Comparison of ENCODE assay signal across 11 mouse cellular contexts in the genomic region with DNA sequence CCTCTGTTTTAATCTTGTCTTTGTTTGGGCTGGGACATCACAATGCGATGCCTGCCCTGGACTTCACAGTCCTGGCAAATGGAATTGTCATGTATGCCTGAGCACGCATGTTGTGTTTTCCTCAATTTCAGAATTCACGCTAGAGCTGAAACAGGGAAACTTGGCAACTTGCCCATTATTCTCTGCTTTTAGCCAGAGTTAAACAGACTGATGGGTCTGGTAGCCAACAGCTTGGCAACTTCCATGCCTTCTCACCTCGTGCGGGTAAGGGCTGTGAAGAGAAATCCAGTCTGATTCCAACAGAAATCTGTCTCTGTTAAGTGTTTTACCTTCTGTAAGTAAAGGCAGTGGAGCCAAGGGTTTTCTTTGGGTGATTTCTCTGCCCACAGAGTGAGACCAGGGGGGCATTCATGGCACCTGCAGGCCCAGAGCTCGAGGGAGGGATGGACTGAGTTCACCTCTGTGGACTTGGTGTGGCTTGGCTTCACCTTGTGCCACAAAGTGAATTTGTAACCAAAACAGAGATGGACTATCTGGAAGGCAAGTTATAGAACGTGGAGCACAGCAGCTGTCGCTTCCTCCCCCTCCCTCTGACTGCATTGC. TPM values are rescaled to one million over a fixed set of nuclear protein-coding genes. Genes with fewer than 3 reads are reported as not detected.
DNase-seq lines count a peak whose midpoint lies in the region; ATAC-seq lines count a peak whose summit lies in the region.
"Had no signal": no experiment of that assay in that cellular context is flagged by ENCODE, and none has a peak within 500 bp of the region (broad histone marks: within the 10 kb centered on the region; RNA-seq: fewer than 3 reads in every experiment).

No protein-coding gene starts in this region.

- ATAC-seq in hindbrain, embryonic 13.5 days (ENCODE audit: low FRiP score) = no peak

- no peaks in the 10 kb centered on the region for H3K9me3 ChIP-seq in hindbrain, embryonic 13.5 days

- peak overlapping the region; percentile 74 for H3K27ac ChIP-seq in hindbrain, embryonic 13.5 days

- WGBS in hindbrain, embryonic 13.5 days = 64% methylated on average over 8 of the region's 8 CpGs

- intact Hi-C loops in gastrocnemius, postnatal 36 days (cut with DNase I) = loop anchor here (5.0 kb wide), 1 partner anchor 117 kb away; no protein-coding TSS in a partner anchor

- H3K27me3 ChIP-seq in hindbrain, embryonic 13.5 days = no peaks in the 10 kb centered on the region

- DNase-seq in kidney, adult 9 months = peak; percentile 65
- no peak for DNase-seq in kidney, postnatal 10 days
- peak; percentile 23 for DNase-seq in NIH3T3 (ENCODE audit: low read depth)
- peak; percentile 80 for DNase-seq in brain, embryonic 18.5 days (ENCODE audit: low read depth, low spot score)
- no peak for DNase-seq in gastrocnemius, postnatal 36 days
- DNase-seq in thymus, postnatal 14 days = no peak
- DNase-seq in testis, postnatal 10 days (ENCODE audit: low spot score) = no peak
- DNase-seq: lung, postnatal 14 days had no signal

- no peak overlapping the region for H3K9ac ChIP-seq in hindbrain, embryonic 13.5 days

- no peak overlapping the region for H3K4me2 ChIP-seq in hindbrain, embryonic 13.5 days

- no peak overlapping the region for H3K4me3 ChIP-seq in hindbrain, embryonic 13.5 days
- H3K4me3 ChIP-seq: erythroblast, embryonic 14.5 days had no signal

- peaks cover 52% of the 10 kb centered on the region for H3K4me1 ChIP-seq in hindbrain, embryonic 13.5 days (replicated peaks)

- peaks cover 39% of the 10 kb centered on the region for H3K36me3 ChIP-seq in hindbrain, embryonic 13.5 days

RNA-seq across cellular contexts. Expression of a gene that starts 39.6 kb away (rescaled TPM):
- 3.9 and 4.7 TPM in 2 replicates for polyA plus RNA-seq in hindbrain, embryonic 13.5 days (2015; fragmentation: Nextera tagmentation; extraction: Ambion mirVana)
- 1 to 10 TPM in 1 of 2 experiments, under 1 TPM in 1; 0.94 to 1.7 TPM for total RNA-seq in gastrocnemius, postnatal 36 days (2021)
- polyA plus RNA-seq: erythroblast, embryonic 14.5 days had no signal

RNA-seq across cellular contexts. Expression of a gene that starts 46.1 kb away (rescaled TPM):
- 121 TPM in 2 replicates for polyA plus RNA-seq in hindbrain, embryonic 13.5 days (2015; fragmentation: Nextera tagmentation; extraction: Ambion mirVana)
- total RNA-seq in gastrocnemius, postnatal 36 days (2021) = 10 to 100 TPM; 10.4 to 10.8 TPM

RNA-seq across cellular contexts. Expression of a gene that starts 58.0 kb away (rescaled TPM):
- 1.3 and 2.1 TPM in 2 replicates for polyA plus RNA-seq in hindbrain, embryonic 13.5 days (2015; fragmentation: Nextera tagmentation; extraction: Ambion mirVana)
- 10 to 100 TPM in 1 of 2 experiments, 1 to 10 TPM in 1; 8.1 to 11.5 TPM for total RNA-seq in gastrocnemius, postnatal 36 days (2021)
- total RNA-seq: ES-E14 had no signal
- polyA plus RNA-seq: erythroblast, embryonic 14.5 days had no signal

Comparison
In these comparisons a context has a peak if more than half of its experiments do, and no peak if none do; other contexts are left out.
1. DNase-seq: peak in kidney, adult 9 months (single experiment), NIH3T3 (single experiment) and brain, embryonic 18.5 days (single experiment); none in kidney, postnatal 10 days (single experiment), gastrocnemius, postnatal 36 days (0 of 2), thymus, postnatal 14 days (single experiment) and testis, postnatal 10 days (single experiment).